Mouse (Mus musculus): ENCODE measurements around the gene Xndc1.

DNA sequence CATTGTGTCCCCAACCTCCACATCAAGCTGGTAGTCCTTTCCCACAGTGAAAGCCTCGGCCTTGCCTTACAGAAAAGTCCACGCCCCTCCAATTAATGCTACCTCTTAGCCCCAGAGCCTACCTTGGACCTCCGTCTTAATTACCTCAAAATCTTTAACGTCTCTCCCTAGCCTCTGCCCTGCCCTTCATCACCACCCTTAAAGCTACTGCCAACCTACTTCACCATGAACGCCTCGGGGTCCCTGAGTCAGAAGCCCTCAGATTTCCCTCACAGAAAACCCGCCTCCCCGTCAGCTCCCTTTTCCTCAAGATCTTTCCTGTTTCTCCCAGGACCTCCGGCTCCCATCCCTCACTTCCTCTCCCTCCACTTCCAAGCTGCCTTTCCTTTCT lies 661 bp upstream of the Xndc1 start:
- TF ChIP-seq CTCF (IDR thresholded peaks at IDR 0.05; ENCODE audit: low read depth) (no peak), EP300 (IDR thresholded peaks at IDR 0.05; ENCODE audit: low read depth) (no peak)
